Mouse (Mus musculus) erythroblast, embryonic 14.5 days (primary cell): Measurements from ENCODE around the gene Enpp6.

ENCODE experiments used
- GATA1 ChIP-seq: IDR thresholded peaks from 2 replicates; pipeline ENCODE4 v1.6.1; 2012; ENCODE audit warnings: low read length, inconsistent platforms, mixed read lengths
- TAL1 ChIP-seq: IDR thresholded peaks from 3 replicates; pipeline ENCODE4 v1.6.1; 2012; ENCODE audit warnings: low read length, inconsistent platforms, mixed read lengths

GRCm38 (mm10) chr8:47080037-47080436 is 93.3 kb downstream of the Enpp6 start:
- no peak for TF ChIP-seq GATA1
- no peak for TF ChIP-seq TAL1
